9 mouse cellular contexts compared by ENCODE assay signal in the genomic region with DNA sequence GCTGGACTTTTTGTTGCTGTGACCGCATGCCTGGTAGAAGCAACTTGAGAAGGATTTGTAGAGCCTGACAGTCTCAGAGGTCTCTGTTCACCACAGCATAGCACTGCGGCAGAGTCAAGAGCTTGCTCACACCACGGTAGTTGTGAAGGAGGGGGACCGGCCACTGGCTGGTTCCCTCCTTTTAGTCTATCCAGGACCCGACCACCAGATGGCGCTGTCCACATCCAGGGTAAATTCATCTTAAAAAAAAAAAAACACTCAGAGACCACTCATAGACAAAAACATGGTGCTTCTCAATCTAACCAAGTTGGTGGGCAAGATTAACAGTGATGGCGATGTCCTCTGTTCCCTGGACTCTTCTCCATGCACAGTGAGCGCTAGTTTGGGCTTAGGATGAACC. TPM values are rescaled to one million over a fixed set of nuclear protein-coding genes. Genes with fewer than 3 reads are reported as not detected.
DNase-seq lines count a peak whose midpoint lies in the region; ATAC-seq and TF ChIP-seq lines count a peak whose summit lies in the region.
"Had no signal": no experiment of that assay in that cellular context is flagged by ENCODE, and none has a peak within 500 bp of the region (broad histone marks: within the 10 kb centered on the region; RNA-seq: fewer than 3 reads in every experiment).

No protein-coding gene starts in this region.

- in situ Hi-C loops in Patski (cut with MboI; ENCODE audit: low pct_unique_long_range_greater_than_20kb): loop anchor here (10.0 kb wide), 1 partner anchor 518 kb away; a partner anchor contains a TSS

- H3K36me3 ChIP-seq in liver, adult 2 months (ENCODE audit: control insufficient read depth, insufficient read depth, low read length): no peaks in the 10 kb centered on the region
- no peaks in the 10 kb centered on the region for H3K36me3 ChIP-seq in liver, embryonic 12.5 days
- no peaks in the 10 kb centered on the region for H3K36me3 ChIP-seq in kidney, postnatal 0 days (ENCODE audit: insufficient read depth, low read length)

- no peaks in the 10 kb centered on the region for H3K79me2 ChIP-seq in liver, adult 2 months (ENCODE audit: control insufficient read depth, insufficient read depth, low read length)

- no peak overlapping the region for H3K4me3 ChIP-seq in liver, adult 2 months (ENCODE audit: insufficient read depth, low read depth, low read length)
- H3K4me3 ChIP-seq in liver, embryonic 12.5 days: no peak overlapping the region
- no peak overlapping the region for H3K4me3 ChIP-seq in kidney, postnatal 0 days (replicated peaks; ENCODE audit: low read depth, low read length)

- WGBS in liver, adult 2 months: 67% methylated on average over 8 of the region's 8 CpGs
- 53% methylated on average over 8 of the region's 8 CpGs for WGBS in liver, embryonic 12.5 days (ENCODE audit: insufficient replicate concordance)
- WGBS in kidney, postnatal 0 days: 75% methylated on average over 8 of the region's 8 CpGs

- TF ChIP-seq POLR2A in liver, adult 2 months (IDR thresholded peaks at IDR 0.05; ENCODE audit: extremely low read depth, insufficient read depth, low read length): no peak

- no peaks in the 10 kb centered on the region for H3K27me3 ChIP-seq in liver, adult 2 months (ENCODE audit: control insufficient read depth, insufficient read depth, low read length)
- H3K27me3 ChIP-seq in liver, embryonic 12.5 days (replicated peaks): peaks cover 7% of the 10 kb centered on the region; the same call in 1 of the 2 replicates
- H3K27me3 ChIP-seq in Patski: no peaks in the 10 kb centered on the region
- H3K27me3 ChIP-seq in kidney, postnatal 0 days (ENCODE audit: insufficient read depth, low read length): no peaks in the 10 kb centered on the region

- DNase-seq in liver, adult 2 months (ENCODE audit: extremely low read depth, low read depth, low spot score): no peak
- DNase-seq in Patski (ENCODE audit: low read depth, low spot score): no peak
- no peak for DNase-seq in kidney, postnatal 0 days (ENCODE audit: low spot score)
- peak; percentile 31 to 81 for DNase-seq in spleen, postnatal 4 days (ENCODE audit: low spot score in 2 of 2)
- no peak for DNase-seq in cerebellum, adult 9-11 months
- no peak for DNase-seq in left cerebral cortex, postnatal 4 days
- DNase-seq in gastrocnemius, postnatal 4 days (ENCODE audit: low spot score in 2 of 2): no peak

- no peak overlapping the region for H3K9ac ChIP-seq in liver, adult 2 months (ENCODE audit: low read depth, low read length)
- no peak overlapping the region for H3K9ac ChIP-seq in liver, embryonic 12.5 days
- no peak overlapping the region for H3K9ac ChIP-seq in kidney, postnatal 0 days (ENCODE audit: low read depth, low read length)

- intact Hi-C loops in left cerebral cortex, postnatal 4 days (cut with DNase I): no loop called here

- no peak overlapping the region for H3K27ac ChIP-seq in liver, adult 2 months (replicated peaks; ENCODE audit: insufficient read depth, low read depth, low read length)
- H3K27ac ChIP-seq in liver, embryonic 12.5 days: no peak overlapping the region
- no peak overlapping the region for H3K27ac ChIP-seq in kidney, postnatal 0 days

- no peaks in the 10 kb centered on the region for H3K9me3 ChIP-seq in liver, embryonic 12.5 days (replicated peaks)
- no peaks in the 10 kb centered on the region for H3K9me3 ChIP-seq in kidney, postnatal 0 days (replicated peaks; ENCODE audit: low read length)

- H3K4me2 ChIP-seq in liver, embryonic 12.5 days: no peak overlapping the region
- no peak overlapping the region for H3K4me2 ChIP-seq in kidney, postnatal 0 days (ENCODE audit: low read length)

- no peak for ATAC-seq in liver, embryonic 12.5 days
- ATAC-seq in Patski: no peak
- no peak for ATAC-seq in kidney, postnatal 0 days (replicated peaks; ENCODE audit: low FRiP score, low read depth)

- peak; percentile 66 for TF ChIP-seq CTCF in liver, adult 2 months (IDR thresholded peaks at IDR 0.05; ENCODE audit: low read depth, low read length)
- TF ChIP-seq CTCF in Patski (IDR thresholded peaks at IDR 0.05): peak; percentile 65
- peak; percentile 63 for TF ChIP-seq CTCF in kidney, postnatal 0 days (IDR thresholded peaks at IDR 0.05; ENCODE audit: low read depth)

- H3K4me1 ChIP-seq in liver, adult 2 months (ENCODE audit: control insufficient read depth, insufficient read depth, low read length): no peaks in the 10 kb centered on the region
- no peaks in the 10 kb centered on the region for H3K4me1 ChIP-seq in liver, embryonic 12.5 days
- H3K4me1 ChIP-seq in kidney, postnatal 0 days (replicated peaks; ENCODE audit: insufficient read depth, low read length): no peaks in the 10 kb centered on the region

- POLR2A ChIA-PET in Patski (lab: Charles Lee): interaction anchor here (0.7 kb wide), 2 partner anchors 25 to 596 kb away, joined by 3 to 4 read pairs; no protein-coding TSS in a partner anchor

- CTCF ChIA-PET in Patski (lab: Charles Lee): interaction anchor here (0.7 to 2.6 kb wide), 13 partner anchors 9 to 538 kb away, joined by 3 to 11 read pairs (median 3); no protein-coding TSS in a partner anchor

RNA-seq across cellular contexts. Expression of a gene that starts 1.7 kb away (rescaled TPM):
- total RNA-seq in liver, adult 2 months (2014; rRNA removed): not detected in 2 replicates
- not detected in 2 replicates for polyA plus RNA-seq in liver, adult 2 months (2012; rRNA removed)
- not detected in 2 replicates for polyA plus RNA-seq in liver, embryonic 12.5 days (2016; fragmentation: Nextera tagmentation; extraction: Ambion mirVana)
- polyA plus RNA-seq in Patski (2021): 0.18 TPM
- polyA plus RNA-seq in kidney, postnatal 0 days (2015; fragmentation: Nextera tagmentation; extraction: Ambion mirVana): 1.3 and 1.4 TPM in 2 replicates
- total RNA-seq in left cerebral cortex, postnatal 4 days (2021): 1 to 10 TPM; 1.1 to 1.3 TPM
- total RNA-seq in gastrocnemius, postnatal 4 days (2021): under 1 TPM; 0.10 to 0.13 TPM
- polyA plus RNA-seq: embryonic facial prominence, embryonic 14.5 days had no signal

Comparison
In these comparisons a context has a peak if more than half of its experiments do, and no peak if none do; other contexts are left out.
1. DNase-seq: peak in spleen, postnatal 4 days (2 of 2); none in liver, adult 2 months (single experiment), Patski (single experiment), kidney, postnatal 0 days (single experiment), cerebellum, adult 9-11 months (single experiment), left cerebral cortex, postnatal 4 days (single experiment) and gastrocnemius, postnatal 4 days (0 of 2).
2. Peak in every context shown above with its lines, with median percentiles within 50 percentile points of each other: CTCF ChIP-seq.